Mouse (Mus musculus) lung, adult 2 months (tissue): ENCODE results near the gene Ankrd23.

Experiments used
- CTCF ChIP-seq: fragments of 200-500 bp; IDR thresholded peaks from 2 replicates; pipeline ENCODE4 v1.5.1; 2011; ENCODE audit warnings: mild to moderate bottlenecking, low read length, control low read depth; ENCODE audit not compliant: insufficient read depth
- POLR2A ChIP-seq: fragments of 200-500 bp; IDR thresholded peaks from 2 replicates; pipeline ENCODE4 v1.6.1; 2011; ENCODE audit warnings: low read depth, mild to moderate bottlenecking, control low read depth, low read length, borderline replicate concordance; ENCODE audit errors: extremely low read depth

DNA sequence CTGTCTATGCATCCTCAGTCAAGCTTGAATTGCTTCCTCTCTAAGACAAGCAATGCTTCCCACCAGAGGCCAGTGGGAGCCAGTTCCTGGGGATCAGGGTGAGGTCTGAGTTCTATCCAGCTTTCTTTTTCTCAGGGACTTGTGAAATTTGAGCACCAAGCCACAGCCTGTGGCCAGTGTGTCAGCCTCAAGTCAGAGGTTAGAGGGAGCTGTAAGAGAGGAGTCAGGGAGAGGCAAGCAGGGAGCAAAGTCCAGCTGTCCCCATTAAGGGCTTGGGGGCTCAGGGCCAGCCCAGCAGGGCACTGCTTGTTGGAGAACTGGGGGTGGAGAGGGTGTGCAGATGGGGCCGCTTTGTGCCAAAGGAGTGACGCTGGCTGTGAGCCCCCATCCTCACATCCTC is 26.5 kb upstream of the Ankrd23 start:
- TF ChIP-seq POLR2A (no peak), CTCF (no peak)
